Mouse (Mus musculus) heart, embryonic 10.5 days (tissue): ENCODE measurements around the gene Pbx1. TPM values are rescaled to one million over a fixed set of nuclear protein-coding genes. Genes with fewer than 3 reads are reported as not detected.
A peak's percentile ranks its signal among the peaks of the same experiment; 100 is the strongest.

Experiments used
- DNase-seq: peaks from one replicate; pipeline ENCODE4 v3.0.0-alpha.2; 2017; ENCODE audit warnings: low spot score
- H3K27ac ChIP-seq: fragments of 300-500 bp; sonication (generic); 2 replicates; pipeline ENCODE4 v1.5.1; 2016; ENCODE audit warnings: mild to moderate bottlenecking
- H3K27me3 ChIP-seq: fragments of 300-500 bp; sonication (generic); 2 replicates; pipeline ENCODE4 v1.6.1; 2016; ENCODE audit warnings: mild to moderate bottlenecking; ENCODE audit not compliant: poor library complexity, insufficient read depth, severe bottlenecking
- H3K36me3 ChIP-seq: fragments of 300-500 bp; sonication (generic); 2 replicates; pipeline ENCODE4 v1.6.1; 2016; ENCODE audit warnings: mild to moderate bottlenecking, moderate library complexity
- H3K4me1 ChIP-seq: fragments of 300-500 bp; sonication (generic); 2 replicates; pipeline ENCODE4 v1.6.1; 2016; ENCODE audit warnings: mild to moderate bottlenecking
- H3K4me3 ChIP-seq: fragments of 300-500 bp; sonication (generic); 2 replicates; pipeline ENCODE4 v1.5.1; 2016; ENCODE audit warnings: mild to moderate bottlenecking, moderate library complexity
- H3K9me3 ChIP-seq: fragments of 300-500 bp; sonication (generic); 2 replicates; pipeline ENCODE4 v1.6.1; 2016; ENCODE audit warnings: mild to moderate bottlenecking, moderate library complexity
- WGBS: fragments of 180-500 bp; shearing (Covaris S2); methylation state at CpG from one replicate; pipeline ENCODE4 v1.1.7; 2016; 5-methylcytosine and 5-hydroxymethylcytosine counted together
- polyA plus RNA-seq: library from polyadenylated mRNA; unstranded; fragments of >200 nt; fragmentation: Nextera tagmentation; extraction: Ambion mirVana; gene quantifications from 2 replicates; pipeline ENCODE4 v1.2.1, GENCODE M21; 2016

The Pbx1 gene
- polyA plus RNA-seq, 1 experiment from 2014 or later, result 29.5 TPM

- peaks cover 45% of the 10 kb centered on the region for H3K4me1 ChIP-seq
- no peaks in the 10 kb centered on the region for H3K27me3 ChIP-seq
- 0 out of 2 replicates have a peak, but pooled peaks cover 2% of the 10 kb centered on the region for H3K36me3 ChIP-seq
- no peaks in the 10 kb centered on the region for H3K9me3 ChIP-seq
- no peak overlapping the region for H3K27ac ChIP-seq
- 83% methylated on average over 5 of the region's 5 CpGs for WGBS
- no peak overlapping the region for H3K4me3 ChIP-seq
- DNase-seq, result no peak
These were observed 87.8 kb downstream of the Pbx1 start for GRCm38 (mm10) chr1:168344262-168344661.

DNA sequence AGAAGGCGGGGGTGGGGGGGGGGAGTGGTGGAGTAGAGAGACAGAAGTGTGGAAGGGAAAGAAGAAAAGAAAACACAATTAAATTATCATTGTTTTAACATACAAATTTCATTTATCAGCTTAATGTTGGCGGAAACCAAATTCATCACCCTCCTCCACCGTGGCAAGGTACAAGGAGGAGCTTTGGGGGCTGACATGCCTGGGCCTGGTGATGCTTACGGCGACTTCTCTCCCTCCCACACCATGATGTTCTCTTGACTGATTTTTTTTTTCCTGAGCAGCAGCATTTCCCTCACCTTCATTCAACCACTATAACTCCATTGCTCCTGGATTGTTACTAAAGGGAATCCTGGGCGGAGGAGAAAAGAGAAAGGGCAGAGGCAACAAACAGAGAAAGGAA lies 89.8 kb downstream of the Pbx1 start:
- peaks cover 45% of the 10 kb centered on the region for H3K4me1 ChIP-seq

GRCm38 (mm10) chr1:168341863-168342262 lies 90.2 kb downstream of the Pbx1 start:
- no peaks in the 10 kb centered on the region for H3K27me3 ChIP-seq
- no peaks in the 10 kb centered on the region; the same call in 1 of the 2 replicates for H3K36me3 ChIP-seq
- DNase-seq, result no peak
- no peaks in the 10 kb centered on the region for H3K9me3 ChIP-seq
- no peak overlapping the region for H3K27ac ChIP-seq
- H3K4me1 ChIP-seq, result peaks cover 43% of the 10 kb centered on the region
- WGBS, result 48% methylated on average over 12 of the region's 12 CpGs
- no peak overlapping the region for H3K4me3 ChIP-seq

More for the DNA sequence above, 89.8 kb downstream of the Pbx1 start:
- WGBS, result 50% methylated on average over 6 of the region's 6 CpGs
- Histone ChIP-seq H3K4me3 (no peak overlapping the region), H3K9me3 (no peaks in the 10 kb centered on the region), H3K27ac (no peak overlapping the region), H3K36me3 (no peaks in the 10 kb centered on the region; the same call in 1 of the 2 replicates), H3K27me3 (no peaks in the 10 kb centered on the region)
- no peak for DNase-seq

DNA sequence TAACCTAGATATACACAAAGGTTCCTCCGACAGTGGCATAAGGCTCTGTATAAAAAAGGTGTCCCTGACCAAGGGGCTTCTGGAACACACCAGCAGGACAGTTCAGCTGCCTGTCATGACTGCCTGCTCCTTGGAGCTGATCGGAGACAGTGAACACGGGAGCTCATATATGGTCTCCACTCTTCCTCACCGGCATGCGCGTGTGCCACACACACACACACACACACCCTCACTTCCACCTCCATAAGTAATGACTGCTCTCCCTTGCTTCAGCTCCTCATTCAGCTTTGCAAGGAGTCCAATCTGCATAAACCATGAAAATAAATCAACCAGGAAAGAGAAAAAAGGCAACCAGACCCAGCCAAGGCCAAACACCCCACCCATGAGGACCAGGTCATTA lies 90.7 kb downstream of the Pbx1 start:
- Histone ChIP-seq H3K27ac (no peak overlapping the region), H3K9me3 (no peaks in the 10 kb centered on the region)
- 84% methylated on average over 6 of the region's 6 CpGs for WGBS

DNA sequence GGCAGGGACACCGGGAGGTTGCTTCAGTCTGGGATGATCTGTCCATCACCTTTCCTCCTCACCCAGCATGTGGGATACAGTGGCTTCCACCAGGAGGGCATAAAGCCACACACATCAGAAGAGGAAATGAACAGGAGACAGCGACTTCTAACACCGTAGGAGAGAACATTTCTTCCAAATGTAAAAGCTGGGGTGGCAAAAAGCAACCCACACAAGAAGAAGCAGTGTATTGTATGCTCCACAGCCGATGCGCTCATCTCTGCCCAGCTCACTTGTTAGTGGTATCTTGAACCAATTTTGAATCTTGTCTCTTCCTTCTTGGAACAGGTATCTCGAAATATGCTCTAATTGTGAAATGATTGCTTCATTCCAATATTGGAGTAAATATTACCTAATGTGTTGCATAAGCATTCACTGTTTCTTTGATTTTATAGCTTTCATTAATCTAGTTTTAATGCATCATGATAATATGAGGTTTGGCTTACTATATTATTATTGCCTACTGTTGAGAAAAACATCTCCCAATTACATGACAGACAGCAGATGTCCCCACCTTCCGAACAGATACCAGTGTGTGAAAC lies 95.7 kb downstream of the Pbx1 start:
- no peak overlapping the region for H3K27ac ChIP-seq
- H3K27me3 ChIP-seq, result no peaks in the 10 kb centered on the region
- peaks cover 24% of the 10 kb centered on the region for H3K36me3 ChIP-seq
- H3K4me1 ChIP-seq, result peaks cover 15% of the 10 kb centered on the region
- DNase-seq, result no peak
- H3K9me3 ChIP-seq, result no peaks in the 10 kb centered on the region
- H3K4me3 ChIP-seq, result no peak overlapping the region
- 88% methylated on average over 7 of the region's 7 CpGs for WGBS

More for the DNA sequence above, 90.7 kb downstream of the Pbx1 start:
- Histone ChIP-seq H3K4me1 (peaks cover 38% of the 10 kb centered on the region), H3K36me3 (no peaks in the 10 kb centered on the region; the same call in 1 of the 2 replicates), H3K27me3 (no peaks in the 10 kb centered on the region), H3K4me3 (no peak overlapping the region)
- DNase-seq, result no peak

- no peak for DNase-seq
- H3K27me3 ChIP-seq, result no peaks in the 10 kb centered on the region
- no peak overlapping the region for H3K4me3 ChIP-seq
- H3K9me3 ChIP-seq, result no peaks in the 10 kb centered on the region
- peaks cover 24% of the 10 kb centered on the region for H3K36me3 ChIP-seq
- H3K4me1 ChIP-seq, result peaks cover 27% of the 10 kb centered on the region
- WGBS, result 84% methylated on average over 8 of the region's 8 CpGs
- no peak overlapping the region for H3K27ac ChIP-seq
These were observed 97.1 kb downstream of the Pbx1 start for GRCm38 (mm10) chr1:168334831-168335574.

- DNase-seq, result no peak
- Histone ChIP-seq H3K36me3 (peaks cover 24% of the 10 kb centered on the region), H3K4me1 (peaks cover 53% of the 10 kb centered on the region), H3K4me3 (no peak overlapping the region), H3K9me3 (no peaks in the 10 kb centered on the region), H3K27ac (no peak overlapping the region), H3K27me3 (no peaks in the 10 kb centered on the region)
- 90% methylated on average over 9 of the region's 9 CpGs for WGBS
These were observed 100.0 kb downstream of the Pbx1 start for GRCm38 (mm10) chr1:168332056-168332455.

DNA sequence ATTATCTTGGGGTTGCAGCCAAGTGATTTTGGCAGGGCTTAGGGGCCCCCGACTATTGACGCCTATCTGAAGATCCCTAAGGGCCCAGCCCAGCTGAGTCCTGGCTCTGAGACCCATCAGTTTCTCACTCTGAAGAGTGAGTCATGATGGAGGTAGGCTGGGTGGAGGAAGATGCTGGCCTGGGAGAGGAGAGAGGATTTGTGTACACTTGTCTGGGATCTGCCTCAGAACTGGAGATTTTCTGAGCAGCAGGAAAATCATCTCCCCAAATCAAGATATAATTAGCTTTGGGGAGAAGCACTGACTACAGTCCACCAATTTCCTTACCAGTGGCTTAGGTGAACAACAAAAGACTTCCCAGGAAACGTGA lies 103.8 kb downstream of the Pbx1 start:
- Histone ChIP-seq H3K9me3 (no peaks in the 10 kb centered on the region), H3K27me3 (no peaks in the 10 kb centered on the region), H3K27ac (no peak overlapping the region), H3K4me3 (no peak overlapping the region), H3K36me3 (0 out of 2 replicates have a peak, but pooled peaks cover 3% of the 10 kb centered on the region), H3K4me1 (peaks cover 84% of the 10 kb centered on the region)
- WGBS, result 66% methylated on average over 3 of the region's 3 CpGs
- no peak for DNase-seq

DNA sequence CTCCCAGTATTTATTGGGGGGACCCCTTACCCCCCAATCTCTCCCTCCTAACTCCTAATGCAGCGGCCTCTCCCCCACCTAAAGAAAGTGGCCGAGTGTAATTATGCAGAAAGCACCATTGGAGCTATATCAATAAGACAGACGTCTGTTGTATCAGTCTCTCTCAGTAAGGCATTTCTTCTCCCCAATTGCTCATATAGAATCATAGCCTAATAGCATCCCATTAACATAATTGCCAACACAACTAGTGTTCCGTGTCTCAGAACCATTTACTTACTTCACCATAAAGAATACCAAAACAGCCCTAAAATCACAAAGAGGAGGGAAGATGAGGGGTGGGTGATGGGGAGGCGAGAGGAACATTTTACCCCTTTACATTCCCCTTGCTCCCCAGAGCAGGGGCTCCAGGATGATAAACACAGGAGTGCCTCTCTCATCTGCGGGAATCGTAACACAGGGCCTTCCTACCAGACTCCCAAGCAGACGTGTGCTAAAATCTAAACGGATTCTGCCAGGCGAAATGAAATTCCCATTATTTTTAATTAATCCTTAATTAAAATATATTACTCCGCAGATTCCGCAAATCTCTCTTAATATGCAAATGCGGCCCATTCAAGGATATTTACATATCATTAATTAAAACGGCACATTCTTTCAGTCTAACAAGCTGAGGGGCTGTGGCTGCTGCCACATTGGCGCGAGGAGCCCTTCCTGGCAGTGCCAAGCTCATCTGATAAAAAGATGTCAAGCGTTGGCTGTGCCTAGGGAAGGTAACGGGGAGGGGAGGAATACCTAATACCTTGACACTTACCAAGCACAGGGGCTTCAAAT lies 104.5 kb downstream of the Pbx1 start:
- H3K9me3 ChIP-seq, result no peaks in the 10 kb centered on the region
- H3K36me3 ChIP-seq, result no peaks in the 10 kb centered on the region
- 85% methylated on average over 18 of the region's 18 CpGs for WGBS
- H3K27ac ChIP-seq, result no peak overlapping the region
- no peak for DNase-seq
- H3K4me3 ChIP-seq, result no peak overlapping the region
- H3K27me3 ChIP-seq, result no peaks in the 10 kb centered on the region
- H3K4me1 ChIP-seq, result peaks cover 84% of the 10 kb centered on the region

- H3K27me3 ChIP-seq, result no peaks in the 10 kb centered on the region
- no peaks in the 10 kb centered on the region for H3K36me3 ChIP-seq
- no peak overlapping the region for H3K4me3 ChIP-seq
- 25% methylated on average over 4 of the region's 4 CpGs for WGBS
- H3K9me3 ChIP-seq, result no peaks in the 10 kb centered on the region
- H3K4me1 ChIP-seq, result peaks cover 72% of the 10 kb centered on the region
- no peak for DNase-seq
- peak overlapping the region; percentile 53 for H3K27ac ChIP-seq
These were observed 106.3 kb downstream of the Pbx1 start for GRCm38 (mm10) chr1:168325786-168326185.

DNA sequence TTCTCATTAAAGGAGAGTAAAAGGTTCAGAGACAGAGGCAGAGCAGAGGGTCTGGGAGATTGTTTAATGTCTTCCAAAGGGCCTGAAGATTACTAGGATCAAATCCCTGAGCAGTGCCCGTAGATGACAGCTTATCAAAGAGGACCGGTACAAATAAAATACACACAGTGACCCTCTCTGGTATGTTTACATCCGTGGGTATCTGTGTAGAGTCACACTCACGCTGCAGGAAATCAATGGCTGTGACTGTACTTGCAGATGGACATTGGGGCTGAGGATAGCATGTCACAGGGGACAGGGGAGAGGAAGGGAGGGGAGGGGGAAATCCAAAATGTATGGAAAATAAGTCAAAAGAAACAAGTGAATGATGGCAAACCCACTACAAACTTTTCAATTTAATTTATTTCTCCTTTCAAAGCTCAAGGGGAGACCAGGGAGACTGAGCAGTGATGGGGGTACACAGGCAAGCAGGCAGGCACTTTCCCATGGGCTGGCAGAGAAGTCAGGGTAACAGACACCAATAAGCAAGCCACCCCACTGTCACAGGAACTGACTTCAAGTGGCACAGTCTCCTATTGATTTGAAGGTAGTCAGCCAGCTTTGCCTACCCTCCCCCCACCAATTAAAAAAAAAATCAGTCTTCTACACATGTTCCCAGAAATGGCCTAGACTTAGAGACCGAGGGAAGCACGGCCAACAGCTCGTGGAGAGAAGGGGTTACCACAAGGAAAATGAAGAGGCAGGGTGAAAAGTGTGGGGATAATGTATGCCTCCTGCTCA lies 107.6 kb downstream of the Pbx1 start:
- Histone ChIP-seq H3K27me3 (no peaks in the 10 kb centered on the region), H3K27ac (peak overlapping the region; percentile 69), H3K36me3 (no peaks in the 10 kb centered on the region), H3K9me3 (no peaks in the 10 kb centered on the region), H3K4me1 (peaks cover 68% of the 10 kb centered on the region), H3K4me3 (no peak overlapping the region)
- WGBS, result 65% methylated on average over 7 of the region's 7 CpGs
- DNase-seq, result no peak

DNA sequence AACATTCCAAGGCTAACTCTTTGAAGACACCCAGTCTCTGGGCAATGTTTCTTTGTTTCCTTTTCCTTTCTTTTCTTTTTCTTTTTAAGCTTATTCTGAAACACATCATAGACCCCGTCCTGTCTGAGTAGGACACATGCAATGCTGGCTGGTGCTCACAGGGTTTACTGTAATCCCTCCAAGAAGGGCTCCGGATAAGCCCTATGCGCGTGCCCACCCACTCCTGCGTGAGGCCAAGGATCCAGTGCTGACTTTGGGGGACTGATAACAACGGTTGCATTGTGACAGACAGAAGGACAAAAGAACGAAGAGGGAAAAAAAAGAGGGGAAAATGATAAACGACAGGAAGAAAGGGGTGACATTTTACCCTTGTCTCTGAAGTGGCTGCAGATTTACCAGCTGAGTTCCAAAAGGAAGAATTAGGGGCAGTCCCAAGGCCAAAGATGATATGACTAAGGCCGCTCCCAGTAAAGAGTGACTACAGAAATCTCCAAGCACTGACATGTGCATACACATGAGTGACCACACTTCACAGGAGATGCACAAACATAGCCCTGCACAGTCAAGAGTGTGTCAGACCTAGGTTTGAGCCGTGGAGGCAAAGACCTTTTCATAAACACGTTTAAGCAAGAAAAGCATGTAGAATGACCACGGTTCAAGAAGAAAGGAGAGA lies 108.5 kb downstream of the Pbx1 start:
- Histone ChIP-seq H3K4me3 (no peak overlapping the region), H3K4me1 (peaks cover 70% of the 10 kb centered on the region), H3K9me3 (no peaks in the 10 kb centered on the region), H3K27ac (peak overlapping the region; percentile 69), H3K36me3 (no peaks in the 10 kb centered on the region), H3K27me3 (no peaks in the 10 kb centered on the region)
- 52% methylated on average over 12 of the region's 12 CpGs for WGBS
- no peak for DNase-seq
